Mouse (Mus musculus): ENCODE measurements around the gene Cisd1.
"Not testable (repeated sequence)": the region's sequence is repeated elsewhere in the genome, so short reads cannot be mapped to it uniquely, and the experiment has no call there.

Cisd1 gene

GRCm38 (mm10) chr10:71344579-71345143 lies at the start of gene Cisd1:
Gene Cisd1 (minus strand): TSS chr10:71344954.
- DNase-seq (ENCODE audit: low spot score in 2 of 2): peak; percentile 85 to 91

- no peak for DNase-seq (ENCODE audit: low spot score in 2 of 2)
Observed at GRCm38 (mm10) chr10:71389311-71389710, 44.6 kb upstream of the Cisd1 start.

- DNase-seq (ENCODE audit: low spot score in 2 of 2): no peak
Observed at GRCm38 (mm10) chr10:71384159-71385044, 39.6 kb upstream of the Cisd1 start.

GRCm38 (mm10) chr10:71383552-71383924 lies 38.8 kb upstream of the Cisd1 start:
- DNase-seq (ENCODE audit: low spot score in 2 of 2): not testable (repeated sequence)

- no peak for DNase-seq (ENCODE audit: low spot score in 2 of 2)
Observed at GRCm38 (mm10) chr10:71382858-71383551, 38.3 kb upstream of the Cisd1 start.

GRCm38 (mm10) chr10:71382109-71382508 lies 37.4 kb upstream of the Cisd1 start:
- no peak for DNase-seq (ENCODE audit: low spot score in 2 of 2)

GRCm38 (mm10) chr10:71381471-71382033 lies 36.8 kb upstream of the Cisd1 start:
- no peak for DNase-seq (ENCODE audit: low spot score in 2 of 2)

- DNase-seq (ENCODE audit: low spot score in 2 of 2): peak in 1 of 2 experiments; percentile 56
Observed at GRCm38 (mm10) chr10:71380406-71380805, 35.7 kb upstream of the Cisd1 start.

- no peak for DNase-seq (ENCODE audit: low spot score in 2 of 2)
Observed at GRCm38 (mm10) chr10:71376014-71376413, 31.3 kb upstream of the Cisd1 start.

- DNase-seq (ENCODE audit: low spot score in 2 of 2): no peak
Observed at GRCm38 (mm10) chr10:71373706-71374105, 29.0 kb upstream of the Cisd1 start.

GRCm38 (mm10) chr10:71371881-71372280 lies 27.1 kb upstream of the Cisd1 start:
- peak in 1 of 2 experiments; percentile 66 for DNase-seq (ENCODE audit: low spot score in 2 of 2)

GRCm38 (mm10) chr10:71369466-71369865 lies 24.7 kb upstream of the Cisd1 start:
- no peak for DNase-seq (ENCODE audit: low spot score in 2 of 2)

- peak in 1 of 2 experiments; percentile 25 for DNase-seq (ENCODE audit: low spot score in 2 of 2)
Observed at GRCm38 (mm10) chr10:71368128-71368940, 23.6 kb upstream of the Cisd1 start.

GRCm38 (mm10) chr10:71363858-71364257 lies 19.1 kb upstream of the Cisd1 start:
- no peak for DNase-seq (ENCODE audit: low spot score in 2 of 2)

GRCm38 (mm10) chr10:71363440-71363839 lies 18.7 kb upstream of the Cisd1 start:
- no peak for DNase-seq (ENCODE audit: low spot score in 2 of 2)

- DNase-seq (ENCODE audit: low spot score in 2 of 2): no peak
Observed at GRCm38 (mm10) chr10:71361836-71362562, 17.2 kb upstream of the Cisd1 start.

GRCm38 (mm10) chr10:71361044-71361443 lies 16.3 kb upstream of the Cisd1 start:
- no peak for DNase-seq (ENCODE audit: low spot score in 2 of 2)

GRCm38 (mm10) chr10:71354947-71355346 lies 10.2 kb upstream of the Cisd1 start:
- no peak for DNase-seq (ENCODE audit: low spot score in 2 of 2)

- no peak for DNase-seq (ENCODE audit: low spot score in 2 of 2)
Observed at GRCm38 (mm10) chr10:71353850-71354249, 9.1 kb upstream of the Cisd1 start.

GRCm38 (mm10) chr10:71351301-71351700 lies 6.5 kb upstream of the Cisd1 start:
- no peak for DNase-seq (ENCODE audit: low spot score in 2 of 2)

- no peak for DNase-seq (ENCODE audit: low spot score in 2 of 2)
Observed at GRCm38 (mm10) chr10:71349290-71349689, 4.5 kb upstream of the Cisd1 start.

All from left cerebral cortex, adult 9 months (tissue).